Mouse (Mus musculus): ENCODE data around the gene Atp11a.

- TF ChIP-seq POLR2A (IDR thresholded peaks at IDR 0.05; ENCODE audit: extremely low read depth, insufficient read depth, low read length) = peak; percentile 32; the same call in 1 of the 2 replicates
- no peak for TF ChIP-seq CTCF (IDR thresholded peaks at IDR 0.05; ENCODE audit: extremely low read depth, insufficient read depth, low read length)
Measured at GRCm38 (mm10) chr8:12915187-12916006, 158.6 kb downstream of the Atp11a start.

Measured in cortical plate, adult 2 months (tissue).